Mouse (Mus musculus): Measurements from ENCODE around the gene Gng3. TPM values are rescaled to one million over a fixed set of nuclear protein-coding genes. Genes with fewer than 3 reads are reported as not detected.

Gng3 gene
- total and polyA plus RNA-seq, 2 experiments from 2014 or later, result 119 to 746 TPM

DNA sequence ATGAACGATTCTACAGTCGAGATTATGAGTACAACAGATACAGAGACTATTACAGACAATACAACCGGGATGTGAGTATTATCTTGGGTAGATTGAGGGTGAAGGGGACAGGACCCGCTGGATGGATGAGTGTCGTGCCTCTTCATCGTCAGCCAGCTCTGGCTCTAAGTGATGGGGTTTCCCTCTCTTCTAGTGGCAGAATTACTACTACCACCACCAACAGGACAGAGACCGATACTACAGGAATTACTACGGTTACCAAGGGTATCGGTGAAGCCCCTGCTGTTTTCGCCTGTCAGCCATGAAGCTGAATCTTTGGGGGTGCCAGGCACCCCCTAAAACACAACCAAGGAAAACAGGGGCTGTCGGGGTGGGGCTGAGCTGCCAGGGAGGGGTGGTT, 7.7 kb downstream of the Gng3 start:
- Histone ChIP-seq H3K9me3 (ENCODE audit: low read length) (no peaks in the 10 kb centered on the region), H3K4me3 (ENCODE audit: low read depth, low read length) (no peak overlapping the region), H3K36me3 (ENCODE audit: insufficient read depth, low read length) (peaks cover 67% of the 10 kb centered on the region), H3K27ac (ENCODE audit: low read depth, low read length) (no peak overlapping the region), H3K27me3 (ENCODE audit: insufficient read depth, low read length) (no peaks in the 10 kb centered on the region), H3K4me2 (ENCODE audit: low read depth, low read length, poor library complexity, severe bottlenecking) (no peak overlapping the region), H3K4me1 (ENCODE audit: insufficient read depth, low read length) (no peaks in the 10 kb centered on the region), H3K9ac (replicated peaks; ENCODE audit: low read length, poor library complexity, severe bottlenecking) (no peak overlapping the region)
- ATAC-seq (ENCODE audit: low FRiP score) (peak; percentile 42; the same call in 1 of the 2 replicates), DNase-seq (ENCODE audit: low spot score) (peak; percentile 47)
- TF ChIP-seq CTCF (IDR thresholded peaks at IDR 0.05), result peak; percentile 41
- 75% methylated on average over 11 of the region's 11 CpGs for WGBS

DNA sequence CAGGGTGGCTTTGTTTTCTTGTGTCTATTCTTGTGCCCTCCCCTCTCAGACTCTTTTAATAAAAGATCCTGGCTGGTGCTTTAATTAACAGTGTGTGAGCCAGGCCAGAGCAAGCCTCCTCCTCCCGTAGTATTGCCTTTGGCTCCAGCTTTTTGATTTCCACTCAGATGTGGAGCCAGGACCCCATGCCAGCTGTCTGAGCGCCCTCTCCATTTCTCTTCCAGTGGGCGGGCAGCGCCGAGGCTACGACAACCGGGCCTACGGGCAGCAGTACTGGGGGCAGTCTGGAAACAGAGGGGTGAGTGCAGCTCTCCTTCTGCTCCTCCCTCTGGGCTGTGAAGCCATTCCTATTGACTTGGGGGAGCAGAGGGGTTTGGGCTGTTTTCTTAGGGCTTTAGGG, 8.3 kb downstream of the Gng3 start:
- peaks cover 72% of the 10 kb centered on the region for H3K36me3 ChIP-seq (ENCODE audit: insufficient read depth, low read length)
- ATAC-seq (ENCODE audit: low FRiP score), result no peak
- H3K9me3 ChIP-seq (ENCODE audit: low read length), result no peaks in the 10 kb centered on the region
- no peak overlapping the region for H3K9ac ChIP-seq (replicated peaks; ENCODE audit: low read length, poor library complexity, severe bottlenecking)
- no peak overlapping the region for H3K4me3 ChIP-seq (ENCODE audit: low read depth, low read length)
- H3K4me1 ChIP-seq (ENCODE audit: insufficient read depth, low read length), result no peaks in the 10 kb centered on the region
- TF ChIP-seq CTCF (IDR thresholded peaks at IDR 0.05), result no peak
- no peak overlapping the region for H3K27ac ChIP-seq (ENCODE audit: low read depth, low read length)
- H3K27me3 ChIP-seq (ENCODE audit: insufficient read depth, low read length), result no peaks in the 10 kb centered on the region
- 82% methylated on average over 8 of the region's 8 CpGs for WGBS
- H3K4me2 ChIP-seq (ENCODE audit: low read depth, low read length, poor library complexity, severe bottlenecking), result no peak overlapping the region
- DNase-seq (ENCODE audit: low spot score), result peak; percentile 9

- Histone ChIP-seq H3K9me3 (ENCODE audit: low read length) (no peaks in the 10 kb centered on the region), H3K4me3 (ENCODE audit: low read depth, low read length) (no peak within 1 kb of the TSS), H3K36me3 (ENCODE audit: insufficient read depth, low read length) (peaks cover 80% of the 10 kb centered on the region), H3K4me2 (ENCODE audit: low read depth, low read length, poor library complexity, severe bottlenecking) (no peak within 1 kb of the TSS), H3K9ac (replicated peaks; ENCODE audit: low read length, poor library complexity, severe bottlenecking) (no peak within 1 kb of the TSS), H3K27me3 (ENCODE audit: insufficient read depth, low read length) (no peaks in the 10 kb centered on the region), H3K4me1 (ENCODE audit: insufficient read depth, low read length) (no peaks in the 10 kb centered on the region), H3K27ac (ENCODE audit: low read depth, low read length) (no peak within 1 kb of the TSS)
- 89% methylated on average over 8 of the region's 8 CpGs for WGBS
- DNase-seq (ENCODE audit: low spot score) (no peak), ATAC-seq (ENCODE audit: low FRiP score) (no peak)
- TF ChIP-seq CTCF (IDR thresholded peaks at IDR 0.05), result no peak
These were observed 9.3 kb downstream of the Gng3 start, which contains the start of gene AC129217.1 for GRCm38 (mm10) chr19:8829660-8830059. AC129217.1 (plus strand) TSS chr19:8829773.

GRCm38 (mm10) chr19:8822696-8823095, 16.3 kb downstream of the Gng3 start:
- ATAC-seq (ENCODE audit: low FRiP score) (no peak), DNase-seq (ENCODE audit: low spot score) (no peak)
- Histone ChIP-seq H3K4me1 (ENCODE audit: insufficient read depth, low read length) (peaks cover 11% of the 10 kb centered on the region), H3K4me3 (ENCODE audit: low read depth, low read length) (peak overlapping the region; percentile 97; the same call in 1 of the 2 replicates), H3K36me3 (ENCODE audit: insufficient read depth, low read length) (peaks cover 38% of the 10 kb centered on the region), H3K4me2 (ENCODE audit: low read depth, low read length, poor library complexity, severe bottlenecking) (peak overlapping the region; percentile 89), H3K9me3 (ENCODE audit: low read length) (no peaks in the 10 kb centered on the region), H3K9ac (replicated peaks; ENCODE audit: low read length, poor library complexity, severe bottlenecking) (no peak overlapping the region), H3K27me3 (ENCODE audit: insufficient read depth, low read length) (no peaks in the 10 kb centered on the region), H3K27ac (ENCODE audit: low read depth, low read length) (no peak overlapping the region)
- TF ChIP-seq CTCF (IDR thresholded peaks at IDR 0.05), result no peak
- WGBS, result 55% methylated on average over 8 of the region's 8 CpGs

DNA sequence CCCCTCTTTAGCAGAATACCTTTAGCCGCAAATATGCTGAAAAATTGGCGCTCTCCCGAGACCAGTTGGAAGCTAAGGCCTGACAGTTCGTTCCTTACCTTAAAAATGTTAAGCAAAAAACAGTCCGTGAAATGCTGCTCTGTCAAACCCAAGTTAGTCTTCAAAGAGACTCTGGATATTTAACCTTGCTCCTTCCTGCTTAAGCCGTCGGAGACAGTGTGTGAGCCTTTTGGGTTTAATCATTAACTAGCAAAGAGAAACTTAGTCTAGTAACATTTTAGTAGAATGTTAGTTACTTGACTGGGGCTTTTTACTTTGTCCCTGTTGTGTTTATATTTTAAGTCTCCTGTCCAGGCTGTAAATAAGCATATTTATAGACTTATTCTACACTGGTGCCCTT, 17.8 kb downstream of the Gng3 start:
- H3K9ac ChIP-seq (replicated peaks; ENCODE audit: low read length, poor library complexity, severe bottlenecking), result peak overlapping the region; percentile 98
- no peaks in the 10 kb centered on the region for H3K27me3 ChIP-seq (ENCODE audit: insufficient read depth, low read length)
- H3K27ac ChIP-seq (ENCODE audit: low read depth, low read length), result no peak overlapping the region
- 1% methylated on average over 7 of the region's 7 CpGs for WGBS
- peak overlapping the region; percentile 89 for H3K4me2 ChIP-seq (ENCODE audit: low read depth, low read length, poor library complexity, severe bottlenecking)
- TF ChIP-seq CTCF (IDR thresholded peaks at IDR 0.05), result no peak
- ATAC-seq (ENCODE audit: low FRiP score) (no peak), DNase-seq (ENCODE audit: low spot score) (no peak)
- no peaks in the 10 kb centered on the region for H3K9me3 ChIP-seq (ENCODE audit: low read length)
- H3K4me3 ChIP-seq (ENCODE audit: low read depth, low read length), result peak overlapping the region; percentile 97
- peaks cover 26% of the 10 kb centered on the region for H3K36me3 ChIP-seq (ENCODE audit: insufficient read depth, low read length)
- H3K4me1 ChIP-seq (ENCODE audit: insufficient read depth, low read length), result peaks cover 16% of the 10 kb centered on the region

- DNase-seq (ENCODE audit: low spot score) (no peak), ATAC-seq (ENCODE audit: low FRiP score) (no peak; the same call in 1 of the 2 replicates)
- TF ChIP-seq CTCF (IDR thresholded peaks at IDR 0.05), result no peak
- peak overlapping the region; percentile 97 for H3K4me3 ChIP-seq (ENCODE audit: low read depth, low read length)
- H3K4me2 ChIP-seq (ENCODE audit: low read depth, low read length, poor library complexity, severe bottlenecking), result peak overlapping the region; percentile 89
- peaks cover 20% of the 10 kb centered on the region for H3K36me3 ChIP-seq (ENCODE audit: insufficient read depth, low read length)
- H3K4me1 ChIP-seq (ENCODE audit: insufficient read depth, low read length), result peaks cover 19% of the 10 kb centered on the region
- H3K9ac ChIP-seq (replicated peaks; ENCODE audit: low read length, poor library complexity, severe bottlenecking), result peak overlapping the region; percentile 98
- no peaks in the 10 kb centered on the region for H3K9me3 ChIP-seq (ENCODE audit: low read length)
- H3K27ac ChIP-seq (ENCODE audit: low read depth, low read length), result peak overlapping the region; percentile 98
- WGBS, result under 1% methylated on average over 41 of the region's 48 CpGs
- H3K27me3 ChIP-seq (ENCODE audit: insufficient read depth, low read length), result no peaks in the 10 kb centered on the region
These were observed 18.5 kb downstream of the Gng3 start for GRCm38 (mm10) chr19:8820424-8820956.

All from midbrain, postnatal 0 days (tissue).